Mouse (Mus musculus): ENCODE measurements around the gene Ankrd9.

DNA sequence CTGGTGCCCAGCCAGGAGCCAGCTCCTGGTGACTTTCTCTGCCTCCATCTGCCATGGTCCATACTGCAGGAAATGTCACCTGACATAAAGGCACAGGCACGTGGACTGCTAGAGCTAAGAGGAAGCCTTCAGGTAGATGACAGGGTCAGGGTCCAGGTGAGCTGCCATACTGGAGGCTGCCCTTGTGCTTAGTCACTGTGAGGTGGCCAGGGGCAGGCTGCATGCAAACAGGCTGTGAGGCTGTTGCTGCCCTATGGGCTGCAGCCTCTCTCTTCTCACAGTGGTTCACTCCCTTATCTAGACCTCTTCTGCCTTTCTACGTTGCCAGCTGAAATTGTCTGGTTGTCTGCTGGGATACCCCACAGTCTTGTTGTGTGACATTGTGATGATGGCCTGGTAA, 11.7 kb downstream of the Ankrd9 start:
- TF ChIP-seq CHD2 (IDR thresholded peaks at IDR 0.05; ENCODE audit: low read length) (no peak), ZKSCAN1 (IDR thresholded peaks at IDR 0.05; ENCODE audit: low read depth, low read length) (no peak), CTCF (IDR thresholded peaks at IDR 0.05 in 2 of 3, conservative IDR thresholded peaks at IDR 0.05 in 1 of 3; ENCODE audit: control insufficient read depth in 1 of 3, insufficient read depth in 1 of 3, low read depth in 2 of 3, low read length in 3 of 3, poor library complexity in 1 of 3, severe bottlenecking in 1 of 3) (no peak), MAX (IDR thresholded peaks at IDR 0.05; ENCODE audit: low read length) (no peak), KAT2A (conservative IDR thresholded peaks at IDR 0.05; ENCODE audit: low read depth, low read length) (no peak), GATA1 (IDR thresholded peaks at IDR 0.05; ENCODE audit: low read depth, low read length) (no peak), EP300 (IDR thresholded peaks at IDR 0.05; ENCODE audit: low read depth in 1 of 2, low read length in 2 of 2) (no peak), HCFC1 (IDR thresholded peaks at IDR 0.05; ENCODE audit: low read depth, low read length) (no peak), SIN3A (IDR thresholded peaks at IDR 0.05; ENCODE audit: low read length) (no peak), POLR2A (IDR thresholded peaks at IDR 0.05; ENCODE audit: control insufficient read depth in 1 of 2, insufficient read depth in 1 of 2, low read depth in 1 of 2, low read length in 2 of 2, poor library complexity in 1 of 2) (no peak), ETS1 (IDR thresholded peaks at IDR 0.05; ENCODE audit: low read depth, low read length) (no peak), RCOR1 (IDR thresholded peaks at IDR 0.05; ENCODE audit: low read depth, low read length) (no peak), TAL1 (IDR thresholded peaks at IDR 0.05; ENCODE audit: low read length) (no peak), TCF12 (IDR thresholded peaks at IDR 0.05; ENCODE audit: low read depth, low read length) (no peak)
